ENCODE assay signal across 28 mouse cellular contexts in genomic region chr2:67658091-67658490, GRCm38 (mm10).
DNase-seq lines count a peak whose midpoint lies in the region; ATAC-seq and TF ChIP-seq lines count a peak whose summit lies in the region.
"Had no signal": no experiment of that assay in that cellular context is flagged by ENCODE, and none has a peak within 500 bp of the region (broad histone marks: within the 10 kb centered on the region; RNA-seq: fewer than 3 reads in every experiment).

No protein-coding gene starts in this region.

- ATAC-seq in forebrain, embryonic 15.5 days (replicated peaks), result no peak
- ATAC-seq in forebrain, embryonic 12.5 days (ENCODE audit: low FRiP score), result no peak
- peak; percentile 79 for ATAC-seq in frontal cortex, adult (ENCODE audit: low TSS enrichment)
- ATAC-seq in neural tube, embryonic 15.5 days (ENCODE audit: low FRiP score), result no peak
- ATAC-seq: hindbrain, postnatal 0 days; inflammation-experienced regulatory T-cells, adult 6 months; intestine, embryonic 16.5 days; Patski had no signal

- peak overlapping the region; percentile 82 for H3K27ac ChIP-seq in forebrain, embryonic 15.5 days (replicated peaks)
- H3K27ac ChIP-seq in forebrain, embryonic 12.5 days, result no peak overlapping the region
- peak overlapping the region; percentile 84 for H3K27ac ChIP-seq in cortical plate, adult 2 months (ENCODE audit: insufficient read depth, low read length)
- no peak overlapping the region for H3K27ac ChIP-seq in neural tube, embryonic 15.5 days (replicated peaks)
- H3K27ac ChIP-seq: embryonic facial prominence, embryonic 10.5 days; embryonic facial prominence, embryonic 13.5 days; heart, adult 2 months; heart, embryonic 10.5 days; heart, embryonic 13.5 days; hindbrain, embryonic 14.5 days; hindbrain, postnatal 0 days had no signal

- H3K9me3 ChIP-seq in forebrain, embryonic 15.5 days, result no peaks in the 10 kb centered on the region
- no peaks in the 10 kb centered on the region for H3K9me3 ChIP-seq in forebrain, embryonic 12.5 days
- no peaks in the 10 kb centered on the region for H3K9me3 ChIP-seq in neural tube, embryonic 15.5 days (replicated peaks)
- H3K9me3 ChIP-seq: embryonic facial prominence, embryonic 10.5 days; embryonic facial prominence, embryonic 13.5 days; heart, embryonic 10.5 days; heart, embryonic 13.5 days had no signal

- no peak for DNase-seq in frontal cortex, postnatal 25 days (ENCODE audit: low spot score in 2 of 2)
- peak; percentile 59 for DNase-seq in brain, adult 2 months (ENCODE audit: low read depth, low spot score)
- DNase-seq: adrenal gland, postnatal 10 days; adrenal gland, postnatal 36 days; B cell, adult 2 months; cerebellum, adult 11-12 months; embryo, embryonic 11 days; heart, adult 2 months; heart, postnatal 14 days; heart, postnatal 4 days; kidney, adult 18-20 months had no signal

- no peak for TF ChIP-seq POLR2A in cortical plate, adult 2 months (IDR thresholded peaks at IDR 0.05; ENCODE audit: extremely low read depth, insufficient read depth, low read length)

- peaks cover 5% of the 10 kb centered on the region; the same call in 1 of the 2 replicates for H3K4me1 ChIP-seq in forebrain, embryonic 15.5 days
- no peaks in the 10 kb centered on the region for H3K4me1 ChIP-seq in forebrain, embryonic 12.5 days
- no peaks in the 10 kb centered on the region; the same call in none of the 2 replicates for H3K4me1 ChIP-seq in cortical plate, adult 2 months (ENCODE audit: control insufficient read depth, insufficient read depth, low read length)
- H3K4me1 ChIP-seq in neural tube, embryonic 15.5 days, result no peaks in the 10 kb centered on the region
- H3K4me1 ChIP-seq: embryonic facial prominence, embryonic 10.5 days; embryonic facial prominence, embryonic 13.5 days; heart, embryonic 10.5 days; heart, embryonic 13.5 days had no signal

- H3K9ac ChIP-seq in forebrain, embryonic 15.5 days (replicated peaks), result no peak overlapping the region
- H3K9ac ChIP-seq in forebrain, embryonic 12.5 days, result no peak overlapping the region
- no peak overlapping the region for H3K9ac ChIP-seq in neural tube, embryonic 15.5 days (replicated peaks)
- H3K9ac ChIP-seq: embryonic facial prominence, embryonic 13.5 days; heart, embryonic 13.5 days; hindbrain, embryonic 14.5 days had no signal

- no peak overlapping the region for H3K4me2 ChIP-seq in forebrain, embryonic 15.5 days (replicated peaks)
- no peak overlapping the region for H3K4me2 ChIP-seq in forebrain, embryonic 12.5 days
- H3K4me2 ChIP-seq in neural tube, embryonic 15.5 days, result no peak overlapping the region
- H3K4me2 ChIP-seq: embryonic facial prominence, embryonic 13.5 days; heart, embryonic 13.5 days; hindbrain, embryonic 14.5 days had no signal

- no peaks in the 10 kb centered on the region for H3K36me3 ChIP-seq in forebrain, embryonic 15.5 days
- H3K36me3 ChIP-seq in forebrain, embryonic 12.5 days (replicated peaks), result no peaks in the 10 kb centered on the region
- H3K36me3 ChIP-seq in neural tube, embryonic 15.5 days, result no peaks in the 10 kb centered on the region
- H3K36me3 ChIP-seq: embryonic facial prominence, embryonic 10.5 days; embryonic facial prominence, embryonic 13.5 days; G1E; heart, embryonic 10.5 days; heart, embryonic 13.5 days had no signal

- H3K4me3 ChIP-seq in forebrain, embryonic 15.5 days, result no peak overlapping the region
- no peak overlapping the region for H3K4me3 ChIP-seq in forebrain, embryonic 12.5 days (replicated peaks)
- H3K4me3 ChIP-seq in cortical plate, adult 2 months (ENCODE audit: insufficient read depth, low read length), result no peak overlapping the region
- H3K4me3 ChIP-seq in neural tube, embryonic 15.5 days (replicated peaks), result no peak overlapping the region
- H3K4me3 ChIP-seq: embryonic facial prominence, embryonic 10.5 days; embryonic facial prominence, embryonic 13.5 days; erythroblast, embryonic 14.5 days; heart, adult 2 months; heart, embryonic 10.5 days; heart, embryonic 13.5 days had no signal

- 83% methylated on average over 1 of the region's 1 CpGs for WGBS in forebrain, embryonic 15.5 days
- WGBS in forebrain, embryonic 12.5 days, result 97% methylated on average over 1 of the region's 1 CpGs
- WGBS in neural tube, embryonic 15.5 days, result 100% methylated on average over 1 of the region's 1 CpGs

- TF ChIP-seq CTCF in cortical plate, adult 2 months (IDR thresholded peaks at IDR 0.05; ENCODE audit: extremely low read depth, insufficient read depth, low read length), result no peak

- no peaks in the 10 kb centered on the region for H3K27me3 ChIP-seq in forebrain, embryonic 15.5 days
- H3K27me3 ChIP-seq in forebrain, embryonic 12.5 days, result no peaks in the 10 kb centered on the region
- H3K27me3 ChIP-seq in neural tube, embryonic 15.5 days (replicated peaks), result no peaks in the 10 kb centered on the region
- H3K27me3 ChIP-seq: CH12.LX; embryonic facial prominence, embryonic 13.5 days; heart, embryonic 13.5 days; Patski had no signal

Comparison
In these comparisons a context has a peak if more than half of its experiments do, and no peak if none do; other contexts are left out.
1. H3K27ac ChIP-seq: peak in forebrain, embryonic 15.5 days (single experiment) and cortical plate, adult 2 months (single experiment); none in forebrain, embryonic 12.5 days (single experiment) and neural tube, embryonic 15.5 days (single experiment).